Mouse (Mus musculus) cerebellum, adult 18-20 months (tissue): ENCODE results near the gene Myl4.
"Not testable (repeated sequence)": the region's sequence is repeated elsewhere in the genome, so short reads cannot be mapped to it uniquely, and the experiment has no call there.

ENCODE experiments used
- DNase-seq, 2 experiments: peaks; one replicate each; pipeline ENCODE4 v3.0.0; 2021

Myl4 gene

GRCm38 (mm10) chr11:104550406-104550974 lies at the start of gene Myl4, which contains the start of gene Cdc27:
Gene Myl4 (plus strand): TSS chr11:104550663.
Gene Cdc27 (minus strand): TSS chr11:104550620.
- peak; percentile 93 to 100 for DNase-seq

- DNase-seq, result no peak
Observed at GRCm38 (mm10) chr11:104508455-104508854, 42.0 kb upstream of the Myl4 start.

GRCm38 (mm10) chr11:104510606-104511005 lies 39.9 kb upstream of the Myl4 start:
- peak in 1 of 2 experiments; percentile 15 for DNase-seq

- DNase-seq, result no peak
Observed at GRCm38 (mm10) chr11:104512436-104512835, 38.0 kb upstream of the Myl4 start.

GRCm38 (mm10) chr11:104525935-104526334 lies 24.5 kb upstream of the Myl4 start:
- no peak for DNase-seq

- no peak for DNase-seq
Observed at GRCm38 (mm10) chr11:104536843-104537242, 13.6 kb upstream of the Myl4 start.

- no peak for DNase-seq
Observed at GRCm38 (mm10) chr11:104537945-104538555, 12.4 kb upstream of the Myl4 start.

- DNase-seq, result no peak
Observed at GRCm38 (mm10) chr11:104539811-104540210, 10.7 kb upstream of the Myl4 start.

- not testable (repeated sequence) for DNase-seq
Observed at GRCm38 (mm10) chr11:104543337-104543736, 7.1 kb upstream of the Myl4 start.

GRCm38 (mm10) chr11:104544507-104544906 lies 6.0 kb upstream of the Myl4 start:
- DNase-seq, result no peak

GRCm38 (mm10) chr11:104547502-104547901 lies 3.0 kb upstream of the Myl4 start:
- no peak for DNase-seq

GRCm38 (mm10) chr11:104549438-104550405 lies 741 bp upstream of the Myl4 start:
- peak in 1 of 2 experiments; percentile 13 for DNase-seq

- DNase-seq, result no peak
Observed at GRCm38 (mm10) chr11:104558065-104558464, 7.6 kb downstream of the Myl4 start.

- DNase-seq, result no peak
Observed at GRCm38 (mm10) chr11:104558651-104559403, 8.4 kb downstream of the Myl4 start.

- DNase-seq, result no peak
Observed at GRCm38 (mm10) chr11:104560971-104561370, 10.5 kb downstream of the Myl4 start.

GRCm38 (mm10) chr11:104563496-104563895 lies 13.0 kb downstream of the Myl4 start:
- no peak for DNase-seq

GRCm38 (mm10) chr11:104565172-104565571 lies 14.7 kb downstream of the Myl4 start:
- DNase-seq, result no peak

- no peak for DNase-seq
Observed at GRCm38 (mm10) chr11:104566097-104566496, 15.6 kb downstream of the Myl4 start.

- no peak for DNase-seq
Observed at GRCm38 (mm10) chr11:104566796-104567195, 16.3 kb downstream of the Myl4 start.

- no peak for DNase-seq
Observed at GRCm38 (mm10) chr11:104567736-104568135, 17.3 kb downstream of the Myl4 start.

GRCm38 (mm10) chr11:104568326-104568725 lies 17.9 kb downstream of the Myl4 start:
- DNase-seq, result no peak

- not testable (repeated sequence) for DNase-seq
Observed at GRCm38 (mm10) chr11:104570515-104570914, 20.1 kb downstream of the Myl4 start.

- peak; percentile 9 to 10 for DNase-seq
Observed at GRCm38 (mm10) chr11:104571373-104571772, 20.9 kb downstream of the Myl4 start.
